Mouse (Mus musculus): ENCODE data around the gene Slit3. TPM values are rescaled to one million over a fixed set of nuclear protein-coding genes. Genes with fewer than 3 reads are reported as not detected.

Slit3 gene
- polyA plus RNA-seq, 2 experiments, result 32.9 to 33.0 TPM

DNA sequence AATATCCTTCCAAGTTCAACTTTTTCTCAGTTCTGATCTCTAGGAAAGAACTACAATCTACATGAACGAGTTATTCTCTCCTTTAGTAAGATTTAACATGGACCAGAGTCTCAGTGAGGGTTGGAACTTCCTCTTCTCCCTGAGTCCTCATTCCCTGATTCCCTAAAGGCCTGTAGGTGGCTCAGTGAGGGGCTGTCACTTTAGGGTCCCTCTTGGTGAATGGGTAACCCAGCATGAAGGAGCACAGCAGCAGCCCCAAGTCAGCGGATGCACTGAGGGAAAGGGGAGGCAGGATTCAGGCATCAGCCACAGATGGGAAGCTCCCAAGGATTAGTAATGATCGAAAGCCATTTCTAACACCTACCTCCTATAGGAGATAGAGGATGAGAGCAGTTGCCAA lies 4.6 kb upstream of the Slit3 start:
- H3K36me3 ChIP-seq (ENCODE audit: control insufficient read depth, insufficient read depth, low read length), result no peaks in the 10 kb centered on the region
- ATAC-seq (ENCODE audit: low FRiP score, low read depth) (no peak), DNase-seq (ENCODE audit: low spot score) (no peak)

DNA sequence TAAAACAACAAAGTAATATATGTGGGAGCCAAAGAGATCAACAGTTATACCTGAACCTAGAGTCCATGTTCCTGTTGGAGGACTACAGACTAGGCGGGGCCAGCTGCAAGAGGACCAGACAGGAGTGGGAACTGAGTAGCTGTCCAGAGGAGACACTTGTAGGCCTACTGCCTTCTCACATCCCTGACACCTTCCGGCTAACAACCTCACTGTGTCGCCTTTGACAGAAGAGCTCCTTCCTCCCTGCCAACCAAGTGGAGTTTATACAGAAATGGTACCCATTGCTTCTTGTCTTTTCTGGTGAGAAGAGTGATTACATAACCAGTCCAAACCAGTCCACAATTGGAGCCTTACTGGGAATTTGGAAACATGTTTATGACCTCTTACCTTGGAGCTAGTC lies 3.2 kb upstream of the Slit3 start:
- Histone ChIP-seq H3K4me2 (replicated peaks; ENCODE audit: low read depth, low read length, severe bottlenecking) (no peak overlapping the region), H3K4me1 (ENCODE audit: control insufficient read depth, insufficient read depth, low read length) (peaks cover 15% of the 10 kb centered on the region), H3K4me3 (replicated peaks; ENCODE audit: low read length) (no peak overlapping the region), H3K9me3 (ENCODE audit: control insufficient read depth, low read length) (no peaks in the 10 kb centered on the region), H3K9ac (ENCODE audit: low read depth, low read length, severe bottlenecking) (no peak overlapping the region), H3K27me3 (ENCODE audit: control insufficient read depth, insufficient read depth, low read length) (no peaks in the 10 kb centered on the region), H3K36me3 (ENCODE audit: control insufficient read depth, insufficient read depth, low read length) (no peaks in the 10 kb centered on the region), H3K27ac (replicated peaks; ENCODE audit: low read depth, low read length) (no peak overlapping the region)
- DNase-seq (ENCODE audit: low spot score) (no peak), ATAC-seq (ENCODE audit: low FRiP score, low read depth) (no peak)
- no peak for TF ChIP-seq POLR2A (IDR thresholded peaks at IDR 0.05; ENCODE audit: borderline replicate concordance, extremely low read depth, insufficient read depth, insufficient read length)
- WGBS, result 85% methylated on average over 3 of the region's 3 CpGs

More for the DNA sequence above, 4.6 kb upstream of the Slit3 start:
- 80% methylated on average over 3 of the region's 3 CpGs for WGBS
- Histone ChIP-seq H3K4me3 (replicated peaks; ENCODE audit: low read length) (no peak overlapping the region), H3K4me2 (replicated peaks; ENCODE audit: low read depth, low read length, severe bottlenecking) (no peak overlapping the region), H3K27me3 (ENCODE audit: control insufficient read depth, insufficient read depth, low read length) (no peaks in the 10 kb centered on the region), H3K4me1 (ENCODE audit: control insufficient read depth, insufficient read depth, low read length) (peaks cover 15% of the 10 kb centered on the region), H3K9me3 (ENCODE audit: control insufficient read depth, low read length) (no peaks in the 10 kb centered on the region), H3K9ac (ENCODE audit: low read depth, low read length, severe bottlenecking) (no peak overlapping the region), H3K27ac (replicated peaks; ENCODE audit: low read depth, low read length) (no peak overlapping the region)
- TF ChIP-seq POLR2A (IDR thresholded peaks at IDR 0.05; ENCODE audit: borderline replicate concordance, extremely low read depth, insufficient read depth, insufficient read length), result no peak

DNA sequence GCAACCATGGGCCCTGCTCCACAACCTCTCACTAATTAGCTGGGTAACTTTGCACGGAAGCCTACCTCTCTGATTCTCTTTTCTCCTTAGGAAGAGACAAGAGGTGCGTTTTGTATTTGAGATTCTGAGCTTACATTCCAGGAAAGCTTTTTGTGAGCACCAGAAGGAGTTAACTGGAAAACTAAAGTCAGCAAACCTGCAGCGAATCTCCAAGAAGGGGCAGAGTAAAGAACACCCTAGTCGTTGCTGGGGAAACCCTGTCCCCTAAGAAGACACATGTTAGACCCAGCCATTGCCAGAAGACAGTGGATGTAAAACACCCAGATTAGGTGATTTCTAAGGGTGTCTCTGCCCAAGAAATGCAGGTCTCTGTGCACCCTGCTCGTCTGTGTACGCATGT lies 2.3 kb upstream of the Slit3 start:
- Histone ChIP-seq H3K4me3 (replicated peaks; ENCODE audit: low read length) (no peak overlapping the region), H3K9ac (ENCODE audit: low read depth, low read length, severe bottlenecking) (no peak overlapping the region), H3K4me1 (ENCODE audit: control insufficient read depth, insufficient read depth, low read length) (peaks cover 21% of the 10 kb centered on the region), H3K27ac (replicated peaks; ENCODE audit: low read depth, low read length) (no peak overlapping the region), H3K36me3 (ENCODE audit: control insufficient read depth, insufficient read depth, low read length) (no peaks in the 10 kb centered on the region), H3K27me3 (ENCODE audit: control insufficient read depth, insufficient read depth, low read length) (no peaks in the 10 kb centered on the region), H3K4me2 (replicated peaks; ENCODE audit: low read depth, low read length, severe bottlenecking) (no peak overlapping the region), H3K9me3 (ENCODE audit: control insufficient read depth, low read length) (no peaks in the 10 kb centered on the region)
- no peak for ATAC-seq (ENCODE audit: low FRiP score, low read depth)
- no peak for TF ChIP-seq POLR2A (IDR thresholded peaks at IDR 0.05; ENCODE audit: borderline replicate concordance, extremely low read depth, insufficient read depth, insufficient read length)
- 56% methylated on average over 6 of the region's 6 CpGs for WGBS
- no peak for DNase-seq (ENCODE audit: low spot score)

GRCm38 (mm10) chr11:35119360-35119759 lies 1.7 kb upstream of the Slit3 start:
- 9% methylated on average over 6 of the region's 6 CpGs for WGBS
- ATAC-seq (ENCODE audit: low FRiP score, low read depth), result 0 out of 2 replicates have a peak, but pooled peaks have one; percentile 25
- Histone ChIP-seq H3K4me3 (replicated peaks; ENCODE audit: low read length) (no peak overlapping the region), H3K9ac (ENCODE audit: low read depth, low read length, severe bottlenecking) (no peak overlapping the region), H3K4me2 (replicated peaks; ENCODE audit: low read depth, low read length, severe bottlenecking) (no peak overlapping the region), H3K4me1 (ENCODE audit: control insufficient read depth, insufficient read depth, low read length) (peaks cover 28% of the 10 kb centered on the region), H3K36me3 (ENCODE audit: control insufficient read depth, insufficient read depth, low read length) (no peaks in the 10 kb centered on the region), H3K9me3 (ENCODE audit: control insufficient read depth, low read length) (no peaks in the 10 kb centered on the region), H3K27me3 (ENCODE audit: control insufficient read depth, insufficient read depth, low read length) (no peaks in the 10 kb centered on the region), H3K27ac (replicated peaks; ENCODE audit: low read depth, low read length) (no peak overlapping the region)
- TF ChIP-seq POLR2A (IDR thresholded peaks at IDR 0.05; ENCODE audit: borderline replicate concordance, extremely low read depth, insufficient read depth, insufficient read length), result no peak
- peak; percentile 77 for DNase-seq (ENCODE audit: low spot score)

DNA sequence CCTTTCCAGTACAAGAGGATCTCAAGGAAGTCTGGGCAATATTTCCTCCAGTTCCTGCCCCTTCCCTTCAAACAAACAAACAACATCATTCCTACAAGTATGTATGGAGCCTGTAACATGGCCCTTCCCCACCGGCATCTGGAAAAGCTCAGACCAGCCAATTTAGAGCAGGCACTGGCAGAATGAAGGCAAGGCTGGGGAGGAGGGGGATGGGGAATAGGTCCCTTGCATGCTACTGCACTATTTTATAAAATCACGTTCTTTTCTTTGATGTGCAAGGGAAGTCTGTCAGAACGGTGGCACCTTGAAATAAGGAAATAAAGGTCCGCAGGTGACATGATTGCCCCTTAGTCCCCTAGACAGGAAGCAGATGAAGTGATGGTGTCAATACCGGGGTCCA lies 948 bp upstream of the Slit3 start:
- Histone ChIP-seq H3K4me1 (ENCODE audit: control insufficient read depth, insufficient read depth, low read length) (peaks cover 35% of the 10 kb centered on the region), H3K9ac (ENCODE audit: low read depth, low read length, severe bottlenecking) (no peak overlapping the region), H3K27ac (replicated peaks; ENCODE audit: low read depth, low read length) (no peak overlapping the region), H3K36me3 (ENCODE audit: control insufficient read depth, insufficient read depth, low read length) (no peaks in the 10 kb centered on the region), H3K9me3 (ENCODE audit: control insufficient read depth, low read length) (no peaks in the 10 kb centered on the region), H3K4me3 (replicated peaks; ENCODE audit: low read length) (no peak overlapping the region), H3K4me2 (replicated peaks; ENCODE audit: low read depth, low read length, severe bottlenecking) (peak overlapping the region; percentile 74), H3K27me3 (ENCODE audit: control insufficient read depth, insufficient read depth, low read length) (no peaks in the 10 kb centered on the region)
- no peak for DNase-seq (ENCODE audit: low spot score)
- WGBS, result 11% methylated on average over 5 of the region's 5 CpGs
- TF ChIP-seq POLR2A (IDR thresholded peaks at IDR 0.05; ENCODE audit: borderline replicate concordance, extremely low read depth, insufficient read depth, insufficient read length), result no peak
- ATAC-seq (ENCODE audit: low FRiP score, low read depth), result no peak

GRCm38 (mm10) chr11:35121611-35121959 lies 561 bp downstream of the Slit3 start:
- no peaks in the 10 kb centered on the region for H3K36me3 ChIP-seq (ENCODE audit: control insufficient read depth, insufficient read depth, low read length)
- no peaks in the 10 kb centered on the region for H3K27me3 ChIP-seq (ENCODE audit: control insufficient read depth, insufficient read depth, low read length)
- no peak for TF ChIP-seq POLR2A (IDR thresholded peaks at IDR 0.05; ENCODE audit: borderline replicate concordance, extremely low read depth, insufficient read depth, insufficient read length)
- H3K27ac ChIP-seq (replicated peaks; ENCODE audit: low read depth, low read length), result peak overlapping the region; percentile 81
- peak overlapping the region; percentile 77 for H3K4me3 ChIP-seq (replicated peaks; ENCODE audit: low read length)
- H3K9me3 ChIP-seq (ENCODE audit: control insufficient read depth, low read length), result no peaks in the 10 kb centered on the region
- H3K9ac ChIP-seq (ENCODE audit: low read depth, low read length, severe bottlenecking), result peak overlapping the region; percentile 73
- no peak for DNase-seq (ENCODE audit: low spot score)
- H3K4me1 ChIP-seq (ENCODE audit: control insufficient read depth, insufficient read depth, low read length), result peaks cover 44% of the 10 kb centered on the region
- WGBS, result under 1% methylated on average over 21 of the region's 27 CpGs
- H3K4me2 ChIP-seq (replicated peaks; ENCODE audit: low read depth, low read length, severe bottlenecking), result peak overlapping the region; percentile 74
- peak; percentile 16 for ATAC-seq (ENCODE audit: low FRiP score, low read depth)

Measured in limb, embryonic 14.5 days (tissue).